Mouse (Mus musculus) E14TG2a.4 (cell line): ENCODE data around the gene Amn1.
A peak's percentile ranks its signal among the peaks of the same experiment; 100 is the strongest.
"Not testable (repeated sequence)": the region's sequence is repeated elsewhere in the genome, so short reads cannot be mapped to it uniquely, and the experiment has no call there.

Source experiments
- H3K27me3 ChIP-seq: 2 replicates; pipeline ENCODE4 v1.6.1; 2014; ENCODE audit warnings: low read length, control low read depth; ENCODE audit not compliant: insufficient read depth
- H3K36me3 ChIP-seq: 2 replicates; pipeline ENCODE4 v1.6.1; 2014; ENCODE audit warnings: low read length, control low read depth; ENCODE audit not compliant: insufficient read depth
- H3K4me1 ChIP-seq: replicated peaks from 2 replicates; pipeline ENCODE4 v1.6.1; 2014; ENCODE audit warnings: low read depth, low read length, control low read depth
- H3K4me3 ChIP-seq: replicated peaks from 2 replicates; pipeline ENCODE4 v1.5.1; 2014; ENCODE audit warnings: mild to moderate bottlenecking, low read length
- H3K9me3 ChIP-seq: 2 replicates; pipeline ENCODE4 v1.6.1; 2014; ENCODE audit warnings: low read length, control low read depth
- CTCF ChIP-seq: conservative IDR thresholded peaks from 2 replicates; pipeline ENCODE4 v1.5.1; 2014; ENCODE audit warnings: low read length
- NANOG ChIP-seq: IDR thresholded peaks from 2 replicates; pipeline ENCODE4 v1.6.1; 2014; ENCODE audit warnings: borderline replicate concordance, low read length, mixed read lengths
- POU5F1 ChIP-seq: IDR thresholded peaks from 2 replicates; pipeline ENCODE4 v1.6.1; 2014; ENCODE audit warnings: low read length, borderline replicate concordance

The Amn1 gene

GRCm38 (mm10) chr6:149189340-149189922, 919 bp upstream of the Amn1 start:
- TF ChIP-seq CTCF (no peak), NANOG (no peak), POU5F1 (no peak)
- Histone ChIP-seq H3K4me1 (peaks cover 13% of the 10 kb centered on the region), H3K36me3 (peaks cover 2% of the 10 kb centered on the region; the same call in 1 of the 2 replicates), H3K4me3 (peak overlapping the region; percentile 92; the same call in 1 of the 2 replicates), H3K9me3 (peaks cover 47% of the 10 kb centered on the region), H3K27me3 (no peaks in the 10 kb centered on the region)

- TF ChIP-seq NANOG (no peak), CTCF (no peak), POU5F1 (no peak)
- Histone ChIP-seq H3K36me3 (peaks cover 7% of the 10 kb centered on the region), H3K4me1 (peaks cover 13% of the 10 kb centered on the region), H3K4me3 (peak overlapping the region; percentile 92), H3K27me3 (no peaks in the 10 kb centered on the region), H3K9me3 (peaks cover 41% of the 10 kb centered on the region)
These were observed 379 bp upstream of the Amn1 start for GRCm38 (mm10) chr6:149188925-149189257.

GRCm38 (mm10) chr6:149187371-149187770, 1.1 kb downstream of the Amn1 start:
- H3K9me3 ChIP-seq = peaks cover 35% of the 10 kb centered on the region
- H3K36me3 ChIP-seq = peaks cover 21% of the 10 kb centered on the region
- H3K27me3 ChIP-seq = no peaks in the 10 kb centered on the region
- peak overlapping the region; percentile 92 for H3K4me3 ChIP-seq
- TF ChIP-seq POU5F1 (no peak), CTCF (no peak), NANOG (no peak)
- H3K4me1 ChIP-seq = peaks cover 13% of the 10 kb centered on the region

- Histone ChIP-seq H3K27me3 (no peaks in the 10 kb centered on the region), H3K9me3 (peaks cover 17% of the 10 kb centered on the region), H3K4me3 (no peak overlapping the region), H3K4me1 (peaks cover 9% of the 10 kb centered on the region), H3K36me3 (peaks cover 50% of the 10 kb centered on the region)
- no peak for TF ChIP-seq CTCF
- TF ChIP-seq POU5F1 = no peak
- no peak for TF ChIP-seq NANOG
These were observed 4.5 kb downstream of the Amn1 start for GRCm38 (mm10) chr6:149184007-149184406.

GRCm38 (mm10) chr6:149179064-149179463, 9.4 kb downstream of the Amn1 start:
- no peaks in the 10 kb centered on the region; the same call in 1 of the 2 replicates for H3K4me1 ChIP-seq
- no peak for TF ChIP-seq CTCF
- TF ChIP-seq POU5F1 = no peak
- TF ChIP-seq NANOG = no peak
- H3K27me3 ChIP-seq = no peaks in the 10 kb centered on the region

GRCm38 (mm10) chr6:149174932-149175570, 13.5 kb downstream of the Amn1 start:
- Histone ChIP-seq H3K36me3 (peaks cover 61% of the 10 kb centered on the region), H3K4me3 (no peak overlapping the region), H3K4me1 (peaks cover 3% of the 10 kb centered on the region), H3K27me3 (no peaks in the 10 kb centered on the region), H3K9me3 (no peaks in the 10 kb centered on the region)
- no peak for TF ChIP-seq POU5F1
- no peak for TF ChIP-seq CTCF
- TF ChIP-seq NANOG = no peak

More at GRCm38 (mm10) chr6:149179064-149179463, 9.4 kb downstream of the Amn1 start:
- Histone ChIP-seq H3K4me3 (no peak overlapping the region), H3K36me3 (peaks cover 85% of the 10 kb centered on the region), H3K9me3 (peaks cover 17% of the 10 kb centered on the region)

GRCm38 (mm10) chr6:149173831-149174625, 14.5 kb downstream of the Amn1 start:
- Histone ChIP-seq H3K4me1 (peaks cover 3% of the 10 kb centered on the region), H3K4me3 (no peak overlapping the region)
- no peak for TF ChIP-seq POU5F1
- no peak for TF ChIP-seq NANOG
- no peak for TF ChIP-seq CTCF

GRCm38 (mm10) chr6:149169965-149170364, 18.5 kb downstream of the Amn1 start:
- peaks cover 35% of the 10 kb centered on the region for H3K36me3 ChIP-seq
- H3K27me3 ChIP-seq, H3K4me1 ChIP-seq, H3K9me3 ChIP-seq, H3K4me3 ChIP-seq: not testable (repeated sequence)

More at GRCm38 (mm10) chr6:149173831-149174625, 14.5 kb downstream of the Amn1 start:
- Histone ChIP-seq H3K27me3 (no peaks in the 10 kb centered on the region), H3K36me3 (peaks cover 53% of the 10 kb centered on the region), H3K9me3 (no peaks in the 10 kb centered on the region)
